Mouse (Mus musculus): ENCODE results near the gene Gigyf2.
"Not testable (repeated sequence)": the region's sequence is repeated elsewhere in the genome, so short reads cannot be mapped to it uniquely, and the experiment has no call there.

Gene Gigyf2

DNA sequence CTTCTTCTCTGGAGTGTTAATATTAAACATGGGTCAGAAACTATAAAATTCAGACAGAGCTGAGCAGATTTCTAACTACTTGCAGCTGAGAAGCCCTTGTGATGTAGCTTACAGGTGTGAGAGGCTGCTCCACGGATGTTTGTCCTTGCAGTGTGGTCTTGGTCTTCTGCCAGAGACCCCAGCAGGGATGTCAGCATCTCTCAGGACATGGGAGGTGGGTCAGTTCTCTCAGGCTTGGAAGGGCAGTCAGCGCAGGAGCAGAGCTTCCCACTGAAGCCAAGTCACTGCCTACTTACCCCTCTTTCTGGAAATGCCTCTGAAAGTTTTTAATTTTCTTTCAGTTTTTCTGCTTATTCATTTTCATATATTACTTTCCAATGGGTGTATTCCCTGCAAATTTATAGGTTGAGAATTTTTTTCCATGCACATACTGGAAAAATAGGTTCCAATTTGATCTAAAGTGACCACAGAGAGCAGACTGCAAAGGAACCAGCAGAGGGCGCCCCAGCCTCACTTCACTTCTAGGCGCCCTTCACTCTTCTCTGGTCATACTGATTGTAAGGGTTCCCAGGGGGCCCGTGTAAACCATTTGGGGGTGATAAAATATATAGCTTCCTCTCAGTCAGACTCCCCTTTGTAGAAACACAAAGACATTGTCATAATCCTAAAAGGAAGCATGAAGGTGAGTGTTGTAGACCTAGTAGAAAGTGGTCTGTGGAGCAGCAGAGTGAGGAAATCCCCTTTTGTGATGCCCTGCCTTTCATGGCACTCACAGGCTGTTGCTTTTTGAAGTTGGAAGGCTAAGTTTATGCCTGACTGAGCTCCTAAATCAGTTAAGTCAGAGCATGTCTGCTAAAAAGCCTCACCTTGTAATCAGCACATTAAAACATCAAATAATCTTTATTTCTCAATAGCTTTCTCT, 120.6 kb downstream of the Gigyf2 start:
- peak; percentile 61 to 74 for DNase-seq (ENCODE audit: low spot score in 2 of 2)

- no peak for DNase-seq (ENCODE audit: low spot score in 2 of 2)
Measured at GRCm38 (mm10) chr1:87449432-87449831, 122.6 kb downstream of the Gigyf2 start.

DNA sequence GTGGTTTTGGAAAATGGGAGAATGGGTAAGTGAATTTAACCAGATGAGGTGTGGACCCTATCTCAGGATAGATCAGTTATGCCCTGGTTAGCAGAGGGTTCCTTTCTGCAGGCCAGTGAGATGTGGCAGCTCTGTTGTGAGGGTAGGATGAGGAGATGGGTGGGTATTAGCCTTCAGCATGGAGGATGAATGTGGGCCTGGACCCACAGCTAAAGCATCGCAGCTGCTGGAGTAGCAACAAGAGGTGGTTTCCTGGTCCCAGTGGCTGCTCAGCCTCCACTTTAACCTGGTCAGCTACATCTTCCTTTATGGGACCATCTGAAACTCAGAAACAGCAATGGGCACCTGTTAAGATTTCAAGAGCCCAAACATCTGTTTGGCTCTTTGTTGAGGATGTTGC, 129.6 kb downstream of the Gigyf2 start:
- DNase-seq (ENCODE audit: low spot score in 2 of 2) = no peak

- peak in 1 of 2 experiments; percentile 22 for DNase-seq (ENCODE audit: low spot score in 2 of 2)
Measured at GRCm38 (mm10) chr1:87458045-87458444, 131.2 kb downstream of the Gigyf2 start.

DNA sequence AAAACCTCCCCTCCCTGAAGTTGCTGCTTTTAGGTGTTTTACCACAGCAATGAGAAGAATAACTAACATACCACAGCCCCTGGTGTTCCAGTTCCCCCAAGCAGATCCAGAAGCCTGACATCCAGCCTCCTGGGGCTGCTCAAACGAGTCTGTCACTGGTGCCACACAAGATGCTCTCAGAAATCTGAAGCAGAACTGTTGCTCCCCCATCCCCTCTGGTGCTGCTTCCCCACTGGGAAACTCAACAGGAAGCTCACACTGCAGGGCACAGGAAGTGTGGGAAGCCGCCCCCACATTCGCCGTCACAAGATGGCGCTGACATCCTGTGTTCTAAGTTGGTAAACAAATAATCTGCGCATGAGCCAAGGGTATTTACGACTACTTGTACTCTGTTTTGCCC, 133.1 kb downstream of the Gigyf2 start:
- not testable (repeated sequence) for DNase-seq (ENCODE audit: low spot score in 2 of 2)

DNA sequence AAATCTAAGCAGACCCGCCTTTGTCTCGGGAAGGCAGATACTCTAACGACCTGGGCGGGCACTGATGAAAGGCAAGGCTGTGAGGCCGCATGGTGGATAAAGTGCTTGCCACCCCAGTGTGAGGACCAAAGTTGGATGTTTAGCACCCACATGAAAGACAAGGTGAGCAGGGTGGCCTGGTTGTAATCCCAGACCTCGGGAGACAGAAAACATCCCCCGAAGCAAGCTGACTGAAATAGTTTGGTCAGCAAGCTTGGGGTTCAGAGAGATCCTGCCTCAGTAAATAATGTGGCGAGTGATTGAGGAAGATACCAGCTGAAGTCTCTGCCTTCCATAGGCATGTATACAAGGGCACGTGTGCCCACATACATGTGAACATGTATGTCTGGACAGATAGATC, 140.7 kb downstream of the Gigyf2 start:
- DNase-seq (ENCODE audit: low spot score in 2 of 2) = peak in 1 of 2 experiments; percentile 15

- DNase-seq (ENCODE audit: low spot score in 2 of 2) = no peak
Measured at GRCm38 (mm10) chr1:87468321-87468720, 141.5 kb downstream of the Gigyf2 start.

GRCm38 (mm10) chr1:87469971-87470370, 143.2 kb downstream of the Gigyf2 start, which contains the start of gene Snorc:
Gene Snorc, plus strand, starts transcription at chr1:87470271.
- not testable (repeated sequence) for DNase-seq (ENCODE audit: low spot score in 2 of 2)

DNA sequence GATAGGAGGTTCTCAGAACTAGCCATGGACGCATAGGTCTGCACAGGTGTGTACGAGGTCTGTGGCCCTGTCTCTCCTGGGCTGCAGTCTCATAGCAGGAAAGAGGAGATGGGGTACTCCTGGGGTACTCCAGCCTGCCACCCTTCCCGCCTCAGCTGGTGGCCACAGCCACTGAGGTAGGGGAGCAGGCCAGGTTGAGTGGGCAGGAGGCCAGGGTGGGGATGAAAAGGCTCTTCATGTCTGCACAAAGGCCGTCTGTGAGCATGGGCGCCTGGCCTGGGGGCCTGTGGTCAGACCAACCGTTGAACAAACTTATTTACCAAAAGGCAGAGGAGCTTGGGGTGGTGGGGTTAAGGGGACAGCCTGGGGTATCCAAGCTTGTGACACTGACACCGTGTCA, 145.1 kb downstream of the Gigyf2 start:
- DNase-seq (ENCODE audit: low spot score in 2 of 2) = peak; percentile 65 to 71

DNA sequence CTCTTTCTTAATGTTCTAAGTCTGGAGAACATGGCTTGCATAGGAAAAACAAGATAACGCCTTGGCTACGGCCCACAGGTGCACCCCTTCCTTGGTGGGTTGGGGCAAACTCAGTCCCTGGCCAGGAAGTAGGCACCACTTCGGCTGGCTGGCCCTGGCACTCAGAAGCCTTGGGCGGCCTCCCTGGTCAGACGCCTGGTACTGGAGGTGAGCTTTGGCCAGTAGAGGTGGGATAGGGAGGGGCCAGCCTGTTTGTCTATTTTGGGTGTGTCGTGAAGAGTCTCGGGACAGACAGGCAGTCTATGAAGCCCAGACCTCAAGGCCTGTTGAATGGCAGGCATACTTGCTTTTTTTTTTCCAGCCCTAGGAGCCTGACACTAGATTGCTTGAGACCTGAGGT, 145.8 kb downstream of the Gigyf2 start:
- DNase-seq (ENCODE audit: low spot score in 2 of 2) = peak in 1 of 2 experiments; percentile 57

DNA sequence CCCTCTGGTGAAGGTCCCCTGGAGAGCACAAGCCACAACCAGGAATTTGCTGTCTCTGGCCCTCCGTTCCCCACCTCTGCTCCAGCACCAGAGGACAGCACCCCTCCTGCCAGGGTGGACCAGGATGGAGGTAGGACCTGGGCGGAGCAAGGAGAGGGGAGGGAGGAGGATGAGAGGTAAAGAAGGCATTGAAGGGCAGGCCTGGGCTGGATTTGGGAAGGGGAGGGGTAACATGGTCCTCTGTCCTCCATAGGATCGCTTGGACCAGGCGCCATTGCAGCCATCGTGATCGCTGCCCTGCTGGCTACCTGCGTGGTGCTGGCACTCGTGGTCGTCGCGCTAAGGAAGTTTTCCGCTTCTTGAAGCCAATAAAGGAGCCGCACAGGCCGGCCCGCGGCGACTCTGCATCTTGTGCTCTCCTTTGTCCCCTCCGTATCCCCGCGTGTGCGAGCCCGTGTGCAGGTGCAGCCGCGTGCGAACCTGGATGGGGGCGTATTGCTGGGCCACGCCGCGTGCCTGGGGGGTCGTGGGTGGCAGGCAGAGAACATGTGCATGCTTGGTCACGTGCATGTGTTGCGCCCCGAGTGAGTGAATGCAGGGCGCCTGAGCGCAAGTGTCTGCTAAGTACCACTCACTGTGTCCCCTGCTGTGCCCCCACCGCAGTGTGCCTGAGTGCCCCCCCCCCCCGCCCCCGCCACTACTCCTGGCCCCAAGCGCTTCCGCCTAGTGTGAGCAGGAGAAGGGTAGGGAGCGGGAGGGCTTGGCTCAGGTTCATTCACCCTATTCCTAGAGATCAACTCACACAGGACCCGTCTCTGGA, 148.5 kb downstream of the Gigyf2 start:
- peak; percentile 77 to 83 for DNase-seq (ENCODE audit: low spot score in 2 of 2)

GRCm38 (mm10) chr1:87482546-87482945, 155.7 kb downstream of the Gigyf2 start:
- DNase-seq (ENCODE audit: low spot score in 2 of 2) = no peak

DNA sequence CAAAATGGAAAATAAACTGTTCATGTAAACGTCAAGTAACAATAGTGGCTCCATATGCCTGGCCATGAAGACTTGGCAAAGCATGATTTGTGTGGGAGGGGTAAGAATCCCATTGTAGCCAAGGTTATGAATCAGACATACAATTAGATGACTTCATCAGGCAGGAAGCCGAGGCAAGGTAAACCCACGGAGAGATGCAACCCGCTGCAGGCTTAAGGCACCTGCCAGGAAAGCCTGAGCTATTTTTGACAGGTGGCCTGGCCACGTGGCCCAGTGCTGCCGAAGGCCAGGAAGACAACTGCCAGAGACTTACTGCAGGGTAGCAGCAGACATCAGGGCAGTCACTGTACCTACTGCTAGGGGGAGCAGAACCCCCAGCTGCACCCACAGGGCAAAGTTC, 159.6 kb downstream of the Gigyf2 start:
- peak in 1 of 2 experiments; percentile 53 for DNase-seq (ENCODE audit: low spot score in 2 of 2)

GRCm38 (mm10) chr1:87492285-87492684, 165.5 kb downstream of the Gigyf2 start:
- DNase-seq (ENCODE audit: low spot score in 2 of 2) = no peak

DNA sequence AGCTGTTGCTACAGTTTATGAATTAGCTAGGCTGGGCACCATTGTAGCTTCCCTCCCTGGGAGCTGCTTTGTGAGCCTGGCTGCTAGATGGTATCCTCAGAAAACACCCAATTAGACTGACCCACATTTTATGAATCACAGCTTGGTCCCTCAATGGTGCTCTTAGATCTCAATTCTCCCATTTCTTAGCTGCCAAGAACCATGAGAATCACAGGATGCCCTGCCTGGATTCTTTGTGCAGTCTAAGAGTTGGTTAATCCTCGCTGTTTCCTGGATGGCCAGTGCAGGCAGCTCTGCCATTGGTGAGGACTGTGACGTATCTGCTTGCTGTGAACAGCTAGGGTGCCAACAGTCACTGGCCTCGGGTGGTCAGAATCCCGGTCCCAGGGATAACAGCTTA, 166.7 kb downstream of the Gigyf2 start:
- peak in 1 of 2 experiments; percentile 77 for DNase-seq (ENCODE audit: low spot score in 2 of 2)
